Mouse (Mus musculus): Measurements from ENCODE around the gene Gm21748. TPM values are rescaled to one million over a fixed set of nuclear protein-coding genes. Genes with fewer than 3 reads are reported as not detected.
"Not testable (repeated sequence)": the region's sequence is repeated elsewhere in the genome, so short reads cannot be mapped to it uniquely, and the experiment has no call there.

Gene Gm21748
- total RNA-seq (2014; fragmentation: Nextera tagmentation) (not detected in 2 replicates), total RNA-seq (2017) (not detected in 2 replicates)

- ATAC-seq (replicated peaks; ENCODE audit: low FRiP score, low TSS enrichment, poor library complexity, severe bottlenecking), result not testable (repeated sequence)
Observed at GRCm38 (mm10) chrY:90839077-90839476, at the start of gene Gm21748. Gene Gm21748 (minus strand): TSS chrY:90839177.

Other genes starting within 250 kb of the Gm21748 start
- gene Gm21860, start 84.4 kb downstream of the Gm21748 start, total RNA-seq (2014; fragmentation: Nextera tagmentation), result not detected in 2 replicates
- gene Gm21860, start 84.4 kb downstream of the Gm21748 start, total RNA-seq (2017), result not detected in 2 replicates
- gene Gm47283, start 54.4 kb downstream of the Gm21748 start, total RNA-seq (2014; fragmentation: Nextera tagmentation), result not detected in 2 replicates
- gene Gm47283, start 54.4 kb downstream of the Gm21748 start, total RNA-seq (2017), result not detected in 2 replicates

Measured in megakaryocyte-erythroid progenitor cell, adult 5-6 weeks (primary cell).